Mouse (Mus musculus): Measurements from ENCODE around the gene Crtap. TPM values are rescaled to one million over a fixed set of nuclear protein-coding genes. Genes with fewer than 3 reads are reported as not detected.

The Crtap gene
- polyA plus RNA-seq, 1 experiment from 2014 or later = 14.4 TPM

DNA sequence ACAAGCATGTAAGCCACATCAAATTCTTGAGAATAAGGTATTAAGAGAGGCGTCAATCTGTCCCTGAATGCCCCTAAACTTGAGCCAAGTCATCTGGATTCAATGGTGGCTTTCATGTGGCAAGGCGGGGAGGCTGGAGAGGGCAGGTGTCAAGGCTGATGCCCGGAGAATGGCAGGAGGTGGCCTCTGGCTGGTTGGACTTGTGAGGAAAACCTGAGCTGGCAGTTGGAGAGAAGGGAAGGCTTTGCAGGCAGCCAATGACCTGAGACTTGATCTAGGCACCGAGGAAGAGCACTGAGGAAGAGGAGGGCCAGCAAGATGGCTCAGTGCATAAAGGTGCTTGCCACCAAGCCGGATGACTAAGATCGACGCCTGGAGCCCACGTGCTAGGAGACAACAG is 2.2 kb downstream of the Crtap start:
- Histone ChIP-seq H3K4me3 (ENCODE audit: low read depth, low read length) (no peak overlapping the region), H3K36me3 (ENCODE audit: control insufficient read depth, insufficient read depth, low read length) (no peaks in the 10 kb centered on the region), H3K9ac (replicated peaks; ENCODE audit: low read depth, low read length) (no peak overlapping the region), H3K27me3 (ENCODE audit: control insufficient read depth, insufficient read depth, low read length) (no peaks in the 10 kb centered on the region), H3K4me2 (ENCODE audit: low read depth, low read length) (no peak overlapping the region), H3K9me3 (ENCODE audit: control insufficient read depth, low read length) (no peaks in the 10 kb centered on the region), H3K4me1 (ENCODE audit: control insufficient read depth, insufficient read depth, low read length) (peaks cover 5% of the 10 kb centered on the region; the same call in 1 of the 2 replicates), H3K27ac (ENCODE audit: low read depth, low read length) (no peak overlapping the region)
- no peak for ATAC-seq (ENCODE audit: low read depth)
- WGBS = 89% methylated on average over 8 of the region's 8 CpGs

DNA sequence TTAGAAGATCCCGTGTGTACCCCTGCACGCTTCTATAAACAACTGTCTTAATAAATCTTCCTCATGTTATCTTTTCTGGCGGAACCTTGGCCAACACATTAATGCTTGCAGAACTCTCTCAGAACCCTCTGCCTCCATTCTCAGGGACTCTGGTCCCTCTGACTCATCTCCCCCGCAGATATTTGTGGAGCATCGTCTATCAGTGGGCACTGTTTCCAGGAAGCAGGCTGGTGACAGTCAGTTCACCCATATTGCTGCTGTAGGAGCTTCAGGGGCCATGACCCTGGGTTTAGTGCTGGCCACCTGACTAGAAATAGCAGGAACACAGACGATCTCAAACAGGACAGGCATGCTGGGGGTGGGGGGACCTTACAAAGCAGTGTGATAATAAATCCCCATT is 3.4 kb downstream of the Crtap start:
- H3K4me1 ChIP-seq (ENCODE audit: control insufficient read depth, insufficient read depth, low read length) = peaks cover 5% of the 10 kb centered on the region; the same call in 1 of the 2 replicates
- no peak overlapping the region for H3K4me3 ChIP-seq (ENCODE audit: low read depth, low read length)
- WGBS = 61% methylated on average over 6 of the region's 6 CpGs
- no peak for ATAC-seq (ENCODE audit: low read depth)
- no peaks in the 10 kb centered on the region for H3K9me3 ChIP-seq (ENCODE audit: control insufficient read depth, low read length)
- no peak overlapping the region for H3K4me2 ChIP-seq (ENCODE audit: low read depth, low read length)
- no peaks in the 10 kb centered on the region for H3K27me3 ChIP-seq (ENCODE audit: control insufficient read depth, insufficient read depth, low read length)
- no peak overlapping the region for H3K27ac ChIP-seq (ENCODE audit: low read depth, low read length)
- H3K36me3 ChIP-seq (ENCODE audit: control insufficient read depth, insufficient read depth, low read length) = no peaks in the 10 kb centered on the region
- no peak overlapping the region for H3K9ac ChIP-seq (replicated peaks; ENCODE audit: low read depth, low read length)

DNA sequence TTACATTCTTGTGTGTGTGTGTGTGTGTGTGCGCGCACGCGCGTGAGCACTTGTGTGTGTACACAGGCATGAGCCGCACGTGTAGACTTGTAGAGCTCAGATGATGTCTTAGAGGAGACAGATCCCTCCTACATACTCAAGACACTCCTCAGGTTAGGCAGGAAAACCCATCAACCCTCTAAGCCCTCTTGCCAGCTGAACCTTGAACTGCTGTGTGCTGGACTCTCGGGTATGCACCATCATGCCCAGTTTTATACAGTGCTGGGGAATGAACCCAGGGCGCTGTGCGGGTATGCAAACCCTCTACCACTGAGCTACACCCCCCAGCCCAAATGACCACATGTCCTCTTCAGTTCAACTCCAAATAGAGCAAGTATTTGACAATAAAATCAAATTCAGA is 5.3 kb downstream of the Crtap start:
- H3K9me3 ChIP-seq (ENCODE audit: control insufficient read depth, low read length) = no peaks in the 10 kb centered on the region
- 97% methylated on average over 10 of the region's 10 CpGs for WGBS
- no peak overlapping the region for H3K4me3 ChIP-seq (ENCODE audit: low read depth, low read length)
- no peak overlapping the region for H3K27ac ChIP-seq (ENCODE audit: low read depth, low read length)
- ATAC-seq (ENCODE audit: low read depth) = no peak
- no peaks in the 10 kb centered on the region for H3K27me3 ChIP-seq (ENCODE audit: control insufficient read depth, insufficient read depth, low read length)
- no peaks in the 10 kb centered on the region for H3K36me3 ChIP-seq (ENCODE audit: control insufficient read depth, insufficient read depth, low read length)
- no peak overlapping the region for H3K9ac ChIP-seq (replicated peaks; ENCODE audit: low read depth, low read length)
- no peak overlapping the region for H3K4me2 ChIP-seq (ENCODE audit: low read depth, low read length)
- no peaks in the 10 kb centered on the region for H3K4me1 ChIP-seq (ENCODE audit: control insufficient read depth, insufficient read depth, low read length)

DNA sequence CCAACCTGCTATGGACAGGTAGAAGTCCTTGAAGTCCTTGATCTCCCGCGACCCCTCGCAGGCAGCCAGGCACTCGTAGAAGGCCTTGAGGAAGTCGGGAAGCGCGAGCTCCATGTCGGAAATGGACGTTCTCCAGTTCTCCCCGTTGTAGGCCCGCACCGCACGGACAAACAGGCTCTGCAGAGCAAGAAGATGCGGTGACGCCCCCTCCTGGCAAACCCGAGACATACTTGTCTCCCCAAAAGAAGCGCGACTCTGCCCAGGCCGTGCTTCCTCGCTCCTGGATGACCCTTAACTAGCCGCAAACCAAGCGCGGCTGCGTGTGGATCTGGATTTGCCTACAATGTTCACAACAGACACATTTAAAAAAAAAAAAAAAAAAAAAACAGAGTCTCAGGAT is 5.8 kb downstream of the Crtap start:
- H3K4me1 ChIP-seq (ENCODE audit: control insufficient read depth, insufficient read depth, low read length) = no peaks in the 10 kb centered on the region
- no peaks in the 10 kb centered on the region for H3K36me3 ChIP-seq (ENCODE audit: control insufficient read depth, insufficient read depth, low read length)
- ATAC-seq (ENCODE audit: low read depth) = no peak
- no peak overlapping the region for H3K4me3 ChIP-seq (ENCODE audit: low read depth, low read length)
- H3K27ac ChIP-seq (ENCODE audit: low read depth, low read length) = no peak overlapping the region
- no peak overlapping the region for H3K4me2 ChIP-seq (ENCODE audit: low read depth, low read length)
- no peaks in the 10 kb centered on the region for H3K27me3 ChIP-seq (ENCODE audit: control insufficient read depth, insufficient read depth, low read length)
- H3K9ac ChIP-seq (replicated peaks; ENCODE audit: low read depth, low read length) = no peak overlapping the region
- WGBS = 93% methylated on average over 24 of the region's 24 CpGs
- no peaks in the 10 kb centered on the region for H3K9me3 ChIP-seq (ENCODE audit: control insufficient read depth, low read length)

DNA sequence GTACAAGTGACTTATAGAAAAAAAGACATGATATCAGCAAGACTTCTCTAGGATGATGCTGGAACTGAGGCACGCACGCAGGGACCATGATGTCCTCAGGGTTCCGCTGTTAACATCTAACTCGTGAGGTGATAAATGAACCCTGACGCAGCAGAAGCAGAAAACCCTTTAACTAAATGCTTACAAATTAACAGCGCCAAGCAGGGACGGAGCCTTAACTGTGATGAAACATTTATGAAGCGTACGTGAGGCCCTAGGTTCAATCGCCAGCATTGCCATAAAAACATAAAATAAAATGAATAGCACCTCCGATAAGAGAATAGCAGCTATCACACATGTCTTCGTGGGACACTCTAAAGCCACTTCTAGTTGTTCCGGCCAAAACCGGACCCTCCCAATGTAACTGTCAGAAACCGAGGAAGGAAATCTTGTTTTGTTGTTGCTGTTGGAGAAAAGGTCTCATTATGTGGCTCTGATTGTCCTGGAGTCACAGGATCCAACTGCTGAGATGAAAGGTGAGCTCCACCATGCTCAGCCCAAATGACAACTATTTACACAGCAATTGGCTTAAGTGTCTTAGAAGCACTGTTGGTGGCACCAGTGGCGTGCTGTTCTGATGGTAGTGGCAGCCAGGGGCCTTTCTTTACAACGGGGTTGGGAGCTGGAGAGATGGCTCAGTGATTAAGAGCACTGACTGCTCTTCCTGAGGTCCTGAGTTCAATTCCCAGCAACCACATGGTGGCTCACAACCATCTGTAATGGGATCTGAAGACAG is 7.4 kb downstream of the Crtap start:
- 46% methylated on average over 17 of the region's 17 CpGs for WGBS
- Histone ChIP-seq H3K4me3 (ENCODE audit: low read depth, low read length) (no peak overlapping the region), H3K9me3 (ENCODE audit: control insufficient read depth, low read length) (no peaks in the 10 kb centered on the region), H3K27ac (ENCODE audit: low read depth, low read length) (no peak overlapping the region), H3K36me3 (ENCODE audit: control insufficient read depth, insufficient read depth, low read length) (no peaks in the 10 kb centered on the region), H3K27me3 (ENCODE audit: control insufficient read depth, insufficient read depth, low read length) (no peaks in the 10 kb centered on the region), H3K4me1 (ENCODE audit: control insufficient read depth, insufficient read depth, low read length) (no peaks in the 10 kb centered on the region), H3K4me2 (ENCODE audit: low read depth, low read length) (no peak overlapping the region), H3K9ac (replicated peaks; ENCODE audit: low read depth, low read length) (no peak overlapping the region)
- no peak for ATAC-seq (ENCODE audit: low read depth)

DNA sequence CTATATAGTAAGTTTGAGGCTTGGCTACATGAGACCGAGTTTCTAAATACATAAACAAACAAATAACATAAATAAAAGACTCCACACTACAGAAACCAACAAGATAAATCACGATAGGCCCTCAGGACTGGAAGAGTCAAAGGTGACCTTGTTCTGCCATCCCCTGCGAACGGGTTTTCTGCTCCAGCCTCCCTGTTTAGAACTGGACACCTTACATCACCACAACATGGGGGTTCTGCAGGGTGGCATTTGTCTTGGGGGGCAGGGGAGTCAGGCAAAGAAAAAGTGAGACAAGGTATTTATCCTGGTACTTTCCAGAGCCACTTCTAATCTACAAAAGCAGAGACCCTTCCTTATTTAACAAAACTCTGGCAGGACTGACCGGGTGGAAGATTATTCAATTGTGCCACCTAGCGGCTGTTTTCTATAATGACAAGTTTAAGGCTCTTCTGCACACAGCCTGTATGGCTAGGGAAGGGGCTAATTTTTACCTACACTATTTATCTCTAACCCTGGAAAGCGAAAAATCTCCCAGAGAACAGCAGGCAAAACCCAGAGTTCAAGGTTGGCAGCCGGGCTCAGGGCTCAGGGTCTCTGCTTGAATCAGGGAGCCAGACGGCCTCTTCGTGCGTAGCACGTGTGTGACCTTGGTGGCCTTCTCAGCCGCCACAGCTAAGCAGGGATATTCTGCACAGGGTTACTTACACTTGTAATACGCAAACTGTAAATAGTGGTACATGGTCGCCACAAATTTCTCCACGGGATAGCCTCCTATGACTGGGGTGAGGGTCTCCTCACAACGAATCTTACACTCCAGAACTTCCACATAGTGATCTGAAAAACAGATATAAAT is 9.4 kb downstream of the Crtap start:
- WGBS = 70% methylated on average over 17 of the region's 17 CpGs
- Histone ChIP-seq H3K4me1 (ENCODE audit: control insufficient read depth, insufficient read depth, low read length) (no peaks in the 10 kb centered on the region), H3K9me3 (ENCODE audit: control insufficient read depth, low read length) (no peaks in the 10 kb centered on the region), H3K4me3 (ENCODE audit: low read depth, low read length) (no peak overlapping the region), H3K4me2 (ENCODE audit: low read depth, low read length) (no peak overlapping the region), H3K27me3 (ENCODE audit: control insufficient read depth, insufficient read depth, low read length) (no peaks in the 10 kb centered on the region), H3K27ac (ENCODE audit: low read depth, low read length) (no peak overlapping the region), H3K9ac (replicated peaks; ENCODE audit: low read depth, low read length) (no peak overlapping the region), H3K36me3 (ENCODE audit: control insufficient read depth, insufficient read depth, low read length) (no peaks in the 10 kb centered on the region)
- ATAC-seq (ENCODE audit: low read depth) = peak; percentile 84

DNA sequence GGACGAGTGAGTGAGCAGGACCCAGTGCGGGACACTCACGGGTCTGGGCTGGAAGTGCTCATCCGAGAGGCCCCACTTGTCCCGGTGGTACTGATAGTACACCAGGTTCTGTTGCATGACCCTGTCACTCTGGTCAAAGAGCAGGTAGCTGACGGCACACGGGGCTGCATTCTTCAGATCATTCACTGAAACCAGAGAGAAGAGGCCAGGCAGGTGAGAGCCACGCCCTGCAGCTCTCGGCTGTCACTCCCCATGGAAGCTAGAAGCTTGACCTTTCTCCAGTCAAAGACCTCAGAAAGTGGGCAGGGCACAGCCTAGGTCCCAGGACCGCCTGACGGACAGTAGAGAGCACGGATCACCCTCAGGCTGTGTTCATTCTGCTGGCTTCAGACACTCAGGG is 10.6 kb downstream of the Crtap start:
- 92% methylated on average over 12 of the region's 12 CpGs for WGBS
- H3K4me2 ChIP-seq (ENCODE audit: low read depth, low read length) = no peak overlapping the region
- no peaks in the 10 kb centered on the region for H3K27me3 ChIP-seq (ENCODE audit: control insufficient read depth, insufficient read depth, low read length)
- no peak for ATAC-seq (ENCODE audit: low read depth)
- H3K4me3 ChIP-seq (ENCODE audit: low read depth, low read length) = no peak overlapping the region
- no peak overlapping the region for H3K27ac ChIP-seq (ENCODE audit: low read depth, low read length)
- no peaks in the 10 kb centered on the region for H3K4me1 ChIP-seq (ENCODE audit: control insufficient read depth, insufficient read depth, low read length)
- no peak overlapping the region for H3K9ac ChIP-seq (replicated peaks; ENCODE audit: low read depth, low read length)
- no peaks in the 10 kb centered on the region for H3K9me3 ChIP-seq (ENCODE audit: control insufficient read depth, low read length)
- no peaks in the 10 kb centered on the region for H3K36me3 ChIP-seq (ENCODE audit: control insufficient read depth, insufficient read depth, low read length)

DNA sequence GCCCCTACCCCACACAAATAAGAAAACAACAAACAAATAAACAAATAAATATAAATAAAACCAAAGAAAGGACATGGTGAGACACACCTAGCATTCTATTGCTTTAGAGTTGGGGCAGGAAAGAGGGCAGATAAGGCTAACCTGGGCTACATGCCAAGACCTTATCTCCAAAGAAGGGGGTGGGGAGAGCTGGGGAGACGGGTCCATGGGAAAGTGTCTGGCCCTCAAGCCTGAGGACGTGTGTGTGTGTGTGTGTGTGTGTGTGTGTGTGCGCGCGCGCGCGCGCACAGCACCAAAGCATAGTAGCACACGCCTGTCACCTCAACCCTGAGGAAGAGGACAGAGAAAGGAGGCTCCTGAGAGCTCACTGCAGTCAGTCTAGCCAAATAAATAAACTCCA is 13.3 kb downstream of the Crtap start:
- no peaks in the 10 kb centered on the region for H3K27me3 ChIP-seq (ENCODE audit: control insufficient read depth, insufficient read depth, low read length)
- no peak overlapping the region for H3K4me2 ChIP-seq (ENCODE audit: low read depth, low read length)
- no peak overlapping the region for H3K4me3 ChIP-seq (ENCODE audit: low read depth, low read length)
- ATAC-seq (ENCODE audit: low read depth) = no peak
- H3K9ac ChIP-seq (replicated peaks; ENCODE audit: low read depth, low read length) = no peak overlapping the region
- 91% methylated on average over 10 of the region's 10 CpGs for WGBS
- no peaks in the 10 kb centered on the region for H3K9me3 ChIP-seq (ENCODE audit: control insufficient read depth, low read length)
- H3K27ac ChIP-seq (ENCODE audit: low read depth, low read length) = no peak overlapping the region
- no peaks in the 10 kb centered on the region for H3K36me3 ChIP-seq (ENCODE audit: control insufficient read depth, insufficient read depth, low read length)
- no peaks in the 10 kb centered on the region for H3K4me1 ChIP-seq (ENCODE audit: control insufficient read depth, insufficient read depth, low read length)

DNA sequence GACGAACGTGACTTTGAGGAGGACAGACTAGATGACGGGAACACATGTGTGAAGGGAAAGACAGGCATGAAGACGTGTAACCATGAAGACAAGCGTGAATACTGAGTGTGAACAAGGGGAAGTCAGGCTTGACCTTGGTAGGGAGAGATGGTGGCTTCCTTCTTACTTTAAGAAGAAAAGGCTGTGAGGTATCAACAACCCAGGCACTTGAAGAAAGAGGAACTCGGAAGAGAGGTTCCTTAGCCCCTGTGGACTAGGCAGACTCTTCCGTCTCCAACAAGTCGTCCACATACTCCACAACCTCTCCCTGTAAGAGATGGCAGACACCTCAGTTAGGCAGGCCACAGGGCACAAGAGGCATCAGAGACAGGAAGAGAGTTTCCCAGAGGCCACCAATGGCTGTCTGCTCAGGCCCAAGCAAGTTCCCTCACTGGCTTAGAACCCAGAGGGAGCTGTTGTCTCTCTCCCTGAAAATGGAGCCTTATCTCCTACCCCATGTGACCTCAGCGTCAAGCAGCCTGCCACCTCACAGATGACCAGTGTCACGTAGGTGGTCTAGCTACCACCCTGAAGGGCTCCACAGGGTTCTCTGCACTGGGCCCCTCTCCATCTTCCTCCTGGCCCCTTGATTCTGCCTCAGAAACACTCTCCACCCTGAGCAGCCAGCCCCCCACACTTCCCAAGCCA is 15.1 kb downstream of the Crtap start:
- H3K9ac ChIP-seq (replicated peaks; ENCODE audit: low read depth, low read length) = no peak overlapping the region
- no peaks in the 10 kb centered on the region for H3K36me3 ChIP-seq (ENCODE audit: control insufficient read depth, insufficient read depth, low read length)
- H3K27ac ChIP-seq (ENCODE audit: low read depth, low read length) = no peak overlapping the region
- no peaks in the 10 kb centered on the region for H3K4me1 ChIP-seq (ENCODE audit: control insufficient read depth, insufficient read depth, low read length)
- H3K27me3 ChIP-seq (ENCODE audit: control insufficient read depth, insufficient read depth, low read length) = no peaks in the 10 kb centered on the region
- H3K9me3 ChIP-seq (ENCODE audit: control insufficient read depth, low read length) = no peaks in the 10 kb centered on the region
- 92% methylated on average over 10 of the region's 10 CpGs for WGBS
- H3K4me2 ChIP-seq (ENCODE audit: low read depth, low read length) = no peak overlapping the region
- no peak for ATAC-seq (ENCODE audit: low read depth)
- H3K4me3 ChIP-seq (ENCODE audit: low read depth, low read length) = no peak overlapping the region
